Mouse (Mus musculus) liver, adult 2 months (tissue): ENCODE measurements around the gene Arid3b. TPM values are rescaled to one million over a fixed set of nuclear protein-coding genes. Genes with fewer than 3 reads are reported as not detected.
A peak's percentile ranks its signal among the peaks of the same experiment; 100 is the strongest.

Experiments used
- DNase-seq: peaks from one replicate; pipeline ENCODE4 v3.0.0-alpha.2; 2011; ENCODE audit warnings: low read depth, low spot score; ENCODE audit errors: extremely low read depth
- H3K27ac ChIP-seq: fragments of 200-500 bp; replicated peaks from 2 replicates; pipeline ENCODE4 v1.5.1; 2012; ENCODE audit warnings: low read depth, mild to moderate bottlenecking, control low read depth, inconsistent platforms, low read length; ENCODE audit not compliant: insufficient read depth
- H3K27me3 ChIP-seq: fragments of 200-500 bp; 2 replicates; pipeline ENCODE4 v1.6.1; 2012; ENCODE audit warnings: mild to moderate bottlenecking, moderate library complexity, low read length, inconsistent platforms; ENCODE audit not compliant: control insufficient read depth, insufficient read depth
- H3K36me3 ChIP-seq: fragments of 200-500 bp; 2 replicates; pipeline ENCODE4 v1.6.1; 2012; ENCODE audit warnings: low read length, inconsistent platforms; ENCODE audit not compliant: control insufficient read depth, insufficient read depth
- H3K4me1 ChIP-seq: fragments of 200-500 bp; 2 replicates; pipeline ENCODE4 v1.6.1; 2011; ENCODE audit warnings: low read length; ENCODE audit not compliant: control insufficient read depth, insufficient read depth
- H3K4me3 ChIP-seq: fragments of 200-500 bp; 2 replicates; pipeline ENCODE4 v1.5.1; 2011; ENCODE audit warnings: low read depth, mild to moderate bottlenecking, control low read depth, low read length, moderate library complexity; ENCODE audit not compliant: insufficient read depth
- H3K79me2 ChIP-seq: fragments of 200-500 bp; 2 replicates; pipeline ENCODE4 v1.6.1; 2012; ENCODE audit warnings: inconsistent platforms, mild to moderate bottlenecking, low read length, moderate library complexity; ENCODE audit not compliant: control insufficient read depth, insufficient read depth
- H3K9ac ChIP-seq: fragments of 200-500 bp; 2 replicates; pipeline ENCODE4 v1.6.1; 2012; ENCODE audit warnings: low read depth, mild to moderate bottlenecking, control low read depth, inconsistent platforms, low read length
- CTCF ChIP-seq: fragments of 200-500 bp; IDR thresholded peaks from 2 replicates; pipeline ENCODE4 v1.5.1; 2011; ENCODE audit warnings: low read depth, low read length, control low read depth
- POLR2A ChIP-seq: fragments of 200-500 bp; IDR thresholded peaks from 2 replicates; pipeline ENCODE4 v1.6.1; 2011; ENCODE audit warnings: low read length, control low read depth; ENCODE audit not compliant: insufficient read depth; ENCODE audit errors: extremely low read depth
- WGBS: fragments of 180-500 bp; shearing (Covaris S2); methylation state at CpG from one replicate; pipeline ENCODE4 v1.1.7; 2018; 5-methylcytosine and 5-hydroxymethylcytosine counted together
- polyA plus RNA-seq: library from polyadenylated mRNA; depleted of rRNA; stranded (reverse); fragments of >200 nt; gene quantifications from 2 replicates; pipeline ENCODE4 v1.2.3, GENCODE M21; 2012
- total RNA-seq: library from RNA; depleted of rRNA; stranded (reverse); fragments of >200 nt; gene quantifications from 2 replicates; pipeline ENCODE4 v1.2.3, GENCODE M21; 2014

Gene Arid3b
- total and polyA plus RNA-seq, 2 experiments, result 0.83 to 2.8 TPM

DNA sequence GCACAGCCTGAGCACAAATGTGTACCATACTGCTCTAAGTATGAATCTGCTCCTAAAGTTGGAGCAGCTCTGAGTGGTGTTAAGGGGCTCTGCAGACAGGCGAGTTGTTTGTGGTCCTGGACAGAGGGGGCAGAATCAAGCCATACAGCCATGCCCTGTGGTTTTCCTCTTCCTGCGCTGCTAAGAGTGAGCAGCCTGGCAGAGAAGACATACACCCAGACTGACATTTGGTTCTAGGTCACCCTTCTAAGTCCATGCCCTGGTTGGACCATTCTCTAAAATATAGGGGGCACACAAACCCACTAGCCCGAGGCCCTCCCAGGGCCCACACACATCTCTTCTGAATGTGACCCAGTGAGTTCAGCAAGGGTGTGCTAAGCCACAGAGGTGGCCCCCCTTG is 46.9 kb downstream of the Arid3b start:
- H3K4me1 ChIP-seq, result no peaks in the 10 kb centered on the region
- no peak overlapping the region for H3K4me3 ChIP-seq
- no peaks in the 10 kb centered on the region for H3K27me3 ChIP-seq
- DNase-seq, result no peak
- peaks cover 2% of the 10 kb centered on the region; the same call in 1 of the 2 replicates for H3K36me3 ChIP-seq
- 87% methylated on average over 3 of the region's 3 CpGs for WGBS
- no peak for TF ChIP-seq POLR2A
- H3K9ac ChIP-seq, result no peak overlapping the region
- H3K27ac ChIP-seq, result no peak overlapping the region
- no peaks in the 10 kb centered on the region for H3K79me2 ChIP-seq

DNA sequence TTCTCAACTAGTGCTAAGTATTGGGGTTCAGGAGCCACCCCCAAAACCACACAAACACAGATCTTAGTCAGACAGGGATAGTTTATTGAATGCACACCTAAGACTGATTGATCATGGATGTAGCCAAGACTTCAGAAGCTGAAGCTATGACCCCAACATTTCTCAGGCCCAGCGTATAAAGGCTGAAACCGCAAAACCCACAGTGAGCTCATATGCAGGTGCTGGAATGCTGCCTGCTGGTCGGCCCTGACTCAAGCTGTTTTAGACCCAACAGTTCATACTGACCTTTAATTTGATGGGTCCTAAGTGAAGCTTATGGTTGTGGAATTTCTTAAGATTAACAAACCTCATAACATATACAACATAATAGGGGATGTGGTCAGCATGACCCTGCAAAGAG is 53.9 kb downstream of the Arid3b start:
- no peak for DNase-seq
- Histone ChIP-seq H3K79me2 (no peaks in the 10 kb centered on the region), H3K9ac (no peak overlapping the region), H3K27ac (no peak overlapping the region), H3K4me1 (no peaks in the 10 kb centered on the region), H3K4me3 (no peak overlapping the region), H3K27me3 (no peaks in the 10 kb centered on the region), H3K36me3 (no peaks in the 10 kb centered on the region)
- TF ChIP-seq CTCF (no peak), POLR2A (no peak)
- 90% methylated on average over 3 of the region's 3 CpGs for WGBS

GRCm38 (mm10) chr9:57775736-57776135 is 60.9 kb downstream of the Arid3b start:
- no peak for TF ChIP-seq CTCF
- TF ChIP-seq POLR2A, result no peak
- Histone ChIP-seq H3K4me1 (no peaks in the 10 kb centered on the region), H3K27ac (no peak overlapping the region), H3K79me2 (no peaks in the 10 kb centered on the region), H3K4me3 (no peak overlapping the region), H3K27me3 (no peaks in the 10 kb centered on the region), H3K36me3 (no peaks in the 10 kb centered on the region), H3K9ac (no peak overlapping the region)
- WGBS, result 87% methylated on average over 4 of the region's 4 CpGs
- DNase-seq, result no peak

DNA sequence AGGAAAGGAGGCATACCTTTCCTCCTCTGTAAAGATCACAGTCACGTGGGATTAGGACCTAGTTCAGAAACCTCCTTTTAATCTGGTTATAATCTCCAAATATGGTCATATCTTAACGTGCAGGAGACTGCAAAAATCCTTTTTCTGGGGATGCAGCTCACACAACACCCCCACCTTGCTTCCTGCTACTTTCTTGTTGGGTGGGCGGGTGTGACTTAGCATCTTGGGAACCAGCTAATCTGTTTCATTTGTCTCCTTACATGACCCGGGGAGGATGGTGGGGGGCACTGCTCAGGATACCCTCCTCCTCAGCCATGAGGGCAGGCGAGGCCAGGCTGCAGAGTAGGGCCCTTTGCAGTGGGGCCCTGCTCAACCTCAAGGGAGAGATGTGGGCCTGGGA is 61.6 kb downstream of the Arid3b start:
- 80% methylated on average over 5 of the region's 5 CpGs for WGBS
- Histone ChIP-seq H3K27ac (no peak overlapping the region), H3K4me1 (no peaks in the 10 kb centered on the region)

DNA sequence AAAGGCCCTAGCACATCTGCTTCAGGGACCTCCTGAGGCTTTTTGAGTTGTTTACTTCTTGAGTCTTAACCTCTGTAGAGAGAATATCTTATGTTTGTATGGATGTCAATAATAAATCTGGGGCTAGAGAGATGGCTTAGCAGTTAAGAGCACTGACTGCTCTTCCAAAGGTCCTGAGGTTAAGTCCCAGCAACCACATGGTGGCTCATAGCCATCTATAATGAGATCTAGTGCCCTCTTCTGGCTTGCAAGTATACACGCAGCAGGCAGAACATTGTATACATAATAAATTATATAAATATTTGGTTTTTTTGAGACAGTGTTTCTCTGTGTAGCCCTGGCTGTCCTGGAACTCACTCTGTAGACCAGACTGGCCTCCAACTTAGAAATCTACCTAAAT is 62.4 kb downstream of the Arid3b start:
- no peaks in the 10 kb centered on the region for H3K4me1 ChIP-seq
- H3K27me3 ChIP-seq, result no peaks in the 10 kb centered on the region
- no peak overlapping the region for H3K27ac ChIP-seq
- no peaks in the 10 kb centered on the region for H3K36me3 ChIP-seq
- WGBS, result 0% methylated on average over 1 of the region's 1 CpGs
- TF ChIP-seq CTCF (0 out of 2 replicates have a peak, but pooled peaks have one; percentile 11), POLR2A (no peak)
- DNase-seq, result peak; percentile 60
- no peak overlapping the region for H3K4me3 ChIP-seq
- no peak overlapping the region for H3K9ac ChIP-seq
- no peaks in the 10 kb centered on the region for H3K79me2 ChIP-seq

More for the DNA sequence above, 61.6 kb downstream of the Arid3b start:
- TF ChIP-seq CTCF (no peak), POLR2A (no peak)
- Histone ChIP-seq H3K27me3 (no peaks in the 10 kb centered on the region), H3K36me3 (no peaks in the 10 kb centered on the region), H3K79me2 (no peaks in the 10 kb centered on the region), H3K9ac (no peak overlapping the region), H3K4me3 (no peak overlapping the region)
- DNase-seq, result no peak

DNA sequence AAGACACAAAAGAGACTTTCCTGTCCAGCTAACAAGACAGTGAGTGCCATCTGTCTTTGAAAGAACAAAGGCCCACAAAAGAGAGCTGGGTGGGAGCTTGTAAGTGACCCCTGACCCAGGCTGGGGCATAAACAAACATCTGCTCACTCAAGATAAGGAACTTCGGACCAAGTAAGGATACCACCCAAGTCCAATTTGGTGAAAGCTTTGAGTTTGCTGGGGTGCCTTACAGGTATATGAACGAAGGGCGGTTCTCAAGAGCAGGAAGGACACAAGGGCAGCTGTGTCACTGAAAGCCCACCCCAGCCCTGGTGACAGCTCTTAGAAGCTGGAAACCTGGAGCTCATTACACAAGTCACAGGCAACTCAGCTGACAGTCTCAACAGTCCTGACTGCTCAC is 62.8 kb downstream of the Arid3b start:
- no peak overlapping the region for H3K27ac ChIP-seq
- DNase-seq, result no peak
- H3K79me2 ChIP-seq, result no peaks in the 10 kb centered on the region
- no peak overlapping the region for H3K9ac ChIP-seq
- no peaks in the 10 kb centered on the region for H3K36me3 ChIP-seq
- no peak overlapping the region for H3K4me3 ChIP-seq
- no peaks in the 10 kb centered on the region for H3K4me1 ChIP-seq
- TF ChIP-seq POLR2A (no peak), CTCF (no peak)
- no peaks in the 10 kb centered on the region for H3K27me3 ChIP-seq
- 79% methylated on average over 3 of the region's 3 CpGs for WGBS
